Mouse (Mus musculus) small intestine, adult 2 months (tissue): ENCODE results near the gene Aspscr1.

Experiments
- CTCF ChIP-seq: fragments of 200-500 bp; IDR thresholded peaks from 2 replicates; pipeline ENCODE4 v1.5.1; 2012; ENCODE audit warnings: low read depth, mild to moderate bottlenecking, control low read depth, inconsistent platforms, low read length, moderate library complexity, mixed read lengths; ENCODE audit not compliant: insufficient replicate concordance, insufficient read length; ENCODE audit errors: extremely low read depth
- POLR2A ChIP-seq: fragments of 200-500 bp; IDR thresholded peaks from 2 replicates; pipeline ENCODE4 v1.6.1; 2012; ENCODE audit warnings: low read depth, mild to moderate bottlenecking, control low read depth, inconsistent platforms, low read length, moderate library complexity

GRCm38 (mm10) chr11:120689365-120689764 is 16.6 kb downstream of the Aspscr1 start:
- TF ChIP-seq CTCF (no peak), POLR2A (no peak)
